Mouse (Mus musculus) frontal cortex, adult (tissue): ENCODE measurements around the gene Abhd4.

Experiments
- ATAC-seq: cut with Nextera tagmentation; 2 replicates; pipeline ENCODE4 v1.9.2; 2017; ENCODE audit warnings: mild to moderate bottlenecking, moderate library complexity, mixed read lengths; ENCODE audit not compliant: low TSS enrichment

Abhd4 gene

GRCm38 (mm10) chr14:54276446-54276845 is 22.5 kb downstream of the Abhd4 start:
- no peak for ATAC-seq

- no peak for ATAC-seq
Measured at GRCm38 (mm10) chr14:54284839-54285238, 30.9 kb downstream of the Abhd4 start, which contains the start of gene Olfr49. Gene Olfr49 (minus strand): TSS chr14:54284939.

GRCm38 (mm10) chr14:54300136-54300535 is 46.1 kb downstream of the Abhd4 start:
- no peak for ATAC-seq

GRCm38 (mm10) chr14:54300676-54301075 is 46.7 kb downstream of the Abhd4 start:
- ATAC-seq = no peak

- ATAC-seq = no peak
Measured at GRCm38 (mm10) chr14:54311763-54312162, 57.8 kb downstream of the Abhd4 start.
